Mouse (Mus musculus): ENCODE measurements around the gene AI467606. TPM values are rescaled to one million over a fixed set of nuclear protein-coding genes. Genes with fewer than 3 reads are reported as not detected.
A peak's percentile ranks its signal among the peaks of the same experiment; 100 is the strongest.

Gene AI467606
- polyA plus RNA-seq (2016; fragmentation: Nextera tagmentation; extraction: Ambion mirVana) = 0.54 and 1.3 TPM in 2 replicates

DNA sequence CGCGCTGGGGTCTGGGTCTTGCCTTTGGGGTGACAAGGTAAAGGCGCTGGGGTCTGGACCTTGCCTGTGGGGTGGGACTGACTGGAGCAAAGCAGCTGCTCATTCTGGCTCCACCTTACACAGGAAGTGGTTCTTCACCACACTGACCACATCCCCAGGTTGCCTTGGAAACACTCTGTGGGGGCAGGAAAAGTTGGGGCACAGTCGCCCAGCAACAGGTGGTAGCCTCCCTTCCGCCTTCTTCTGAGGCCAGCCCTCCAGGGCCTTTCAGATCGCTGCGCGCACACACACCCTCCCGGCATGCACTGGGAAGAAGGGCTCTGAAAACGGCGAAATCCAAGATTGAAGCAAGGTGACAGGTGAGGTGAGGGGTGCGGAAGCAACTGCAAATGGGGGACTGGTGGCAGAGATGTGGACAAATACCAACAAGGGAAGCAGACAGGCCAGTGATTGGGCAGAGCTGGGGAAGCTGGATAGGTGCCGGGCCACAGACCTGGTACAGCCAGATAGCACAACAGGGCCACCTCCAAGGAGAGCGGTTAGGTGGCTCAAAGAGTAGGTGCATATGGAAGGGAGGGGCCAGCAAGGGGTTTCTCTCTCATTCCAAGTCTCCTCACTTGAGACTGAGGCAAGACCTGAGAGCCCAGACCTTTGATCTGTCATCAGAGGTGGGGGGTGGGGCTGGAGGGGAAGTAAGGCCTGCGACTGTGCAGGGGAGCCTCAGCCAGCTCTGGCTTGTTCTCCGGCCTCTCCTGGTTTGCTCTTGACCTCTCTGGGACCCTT is at the start of gene AI467606:
TSS of gene AI467606 (plus strand) at position 246 of the 783 bp plus-strand sequence.
- H3K4me2 ChIP-seq = peak within 1 kb of the TSS; percentile 32
- H3K36me3 ChIP-seq = no peaks in the 10 kb centered on the region
- no peak within 1 kb of the TSS for H3K9ac ChIP-seq
- H3K9me3 ChIP-seq (replicated peaks) = no peaks in the 10 kb centered on the region; the same call in 1 of the 2 replicates
- WGBS = 62% methylated on average over 16 of the region's 16 CpGs
- H3K27me3 ChIP-seq (replicated peaks) = no peaks in the 10 kb centered on the region
- H3K4me1 ChIP-seq (replicated peaks) = peaks cover 17% of the 10 kb centered on the region
- peak; percentile 74; the same call in 1 of the 2 replicates for ATAC-seq (ENCODE audit: insufficient number of reproducible peaks, low FRiP score)
- no peak within 1 kb of the TSS for H3K27ac ChIP-seq (ENCODE audit: poor library complexity, severe bottlenecking)
- 0 out of 2 replicates have a peak within 1 kb of the TSS, but pooled peaks have one; percentile 1 for H3K4me3 ChIP-seq

DNA sequence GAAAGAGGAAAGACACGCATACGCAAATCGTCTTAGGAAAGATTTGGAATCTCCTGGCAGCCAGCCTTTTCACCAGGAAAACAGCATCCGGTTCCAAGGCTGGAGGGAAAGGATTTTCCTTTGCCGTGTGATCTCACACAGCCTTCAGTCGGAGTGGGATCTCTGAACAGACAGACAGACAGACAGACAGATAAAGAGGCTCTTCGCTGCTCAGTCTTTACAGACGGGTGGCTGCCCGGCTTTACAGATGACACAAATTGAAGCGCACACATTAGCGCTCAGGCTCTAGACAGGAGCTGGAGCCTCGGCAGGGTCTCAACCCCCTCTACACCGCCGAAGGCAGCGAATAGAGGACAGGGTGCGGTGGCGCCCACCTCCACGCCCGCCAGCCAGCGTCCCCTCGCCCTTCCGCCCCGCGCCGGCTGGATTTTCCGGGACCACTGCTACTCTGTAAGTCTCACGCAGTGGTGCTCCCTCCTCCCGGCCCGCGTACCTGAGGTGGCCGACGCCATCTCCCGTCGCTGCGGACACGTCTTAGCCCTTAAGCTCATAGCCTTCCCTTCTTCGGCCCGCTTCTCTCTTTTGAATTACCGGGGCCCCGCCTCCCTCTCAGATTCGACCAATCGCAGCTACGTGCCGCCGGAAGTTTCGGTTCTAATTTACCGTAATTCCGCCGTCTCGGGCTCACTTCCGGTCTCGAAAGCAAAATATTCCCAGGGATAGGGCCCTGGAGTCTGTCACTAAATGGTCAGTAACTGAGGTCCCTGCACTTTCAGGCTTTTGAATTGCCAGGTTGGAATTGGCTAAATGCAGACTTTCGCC is 49.1 kb upstream of the AI467606 start, which contains the start of gene Kif22:
TSS of gene Kif22 (minus strand) at position 621 of the 822 bp plus-strand sequence.
- H3K27ac ChIP-seq (ENCODE audit: poor library complexity, severe bottlenecking) = peak within 1 kb of the TSS; percentile 76
- H3K9me3 ChIP-seq (replicated peaks) = no peaks in the 10 kb centered on the region; the same call in 1 of the 2 replicates
- H3K4me3 ChIP-seq = peak within 1 kb of the TSS; percentile 92
- under 1% methylated on average over 52 of the region's 53 CpGs for WGBS
- peaks cover 12% of the 10 kb centered on the region for H3K36me3 ChIP-seq
- H3K4me2 ChIP-seq = peak within 1 kb of the TSS; percentile 79
- no peaks in the 10 kb centered on the region for H3K27me3 ChIP-seq (replicated peaks)
- peak within 1 kb of the TSS; percentile 94 for H3K9ac ChIP-seq
- H3K4me1 ChIP-seq (replicated peaks) = peaks cover 17% of the 10 kb centered on the region
- ATAC-seq (ENCODE audit: insufficient number of reproducible peaks, low FRiP score) = peak; percentile 88

DNA sequence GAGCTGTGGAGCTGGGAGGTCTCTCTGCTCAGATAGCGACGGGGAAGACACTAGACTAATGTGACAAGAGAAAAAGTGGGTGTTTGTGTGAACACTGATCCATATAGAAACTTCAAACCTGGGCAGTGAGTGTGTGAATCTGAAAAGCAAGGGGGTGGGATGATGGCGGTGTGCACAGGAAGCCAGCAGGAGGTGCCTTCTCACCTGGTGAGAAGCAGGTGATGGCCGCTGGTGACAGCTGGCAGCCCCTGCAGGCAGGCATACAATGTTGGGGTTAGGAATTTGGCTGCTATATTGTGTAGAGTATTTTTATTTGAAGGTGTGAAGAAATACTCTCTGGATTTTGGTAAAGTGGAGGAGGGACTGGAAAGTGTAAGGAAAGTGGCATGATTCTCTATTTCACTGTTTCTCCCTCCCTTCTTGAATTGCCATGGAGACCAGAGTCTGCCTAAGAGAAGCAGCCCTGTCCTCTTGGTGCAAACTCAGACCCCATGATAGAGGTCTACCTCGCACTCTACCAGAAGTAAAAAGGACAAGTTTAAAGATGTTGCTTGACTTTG is 36.1 kb upstream of the AI467606 start:
- ATAC-seq (ENCODE audit: insufficient number of reproducible peaks, low FRiP score) = no peak
- no peaks in the 10 kb centered on the region for H3K36me3 ChIP-seq
- no peaks in the 10 kb centered on the region for H3K4me1 ChIP-seq (replicated peaks)
- H3K27me3 ChIP-seq (replicated peaks) = 0 out of 2 replicates have a peak, but pooled peaks cover 11% of the 10 kb centered on the region
- H3K4me2 ChIP-seq = no peak overlapping the region
- no peak overlapping the region for H3K27ac ChIP-seq (ENCODE audit: poor library complexity, severe bottlenecking)
- no peaks in the 10 kb centered on the region for H3K9me3 ChIP-seq (replicated peaks)
- H3K4me3 ChIP-seq = no peak overlapping the region
- WGBS = 68% methylated on average over 5 of the region's 5 CpGs
- no peak overlapping the region for H3K9ac ChIP-seq

DNA sequence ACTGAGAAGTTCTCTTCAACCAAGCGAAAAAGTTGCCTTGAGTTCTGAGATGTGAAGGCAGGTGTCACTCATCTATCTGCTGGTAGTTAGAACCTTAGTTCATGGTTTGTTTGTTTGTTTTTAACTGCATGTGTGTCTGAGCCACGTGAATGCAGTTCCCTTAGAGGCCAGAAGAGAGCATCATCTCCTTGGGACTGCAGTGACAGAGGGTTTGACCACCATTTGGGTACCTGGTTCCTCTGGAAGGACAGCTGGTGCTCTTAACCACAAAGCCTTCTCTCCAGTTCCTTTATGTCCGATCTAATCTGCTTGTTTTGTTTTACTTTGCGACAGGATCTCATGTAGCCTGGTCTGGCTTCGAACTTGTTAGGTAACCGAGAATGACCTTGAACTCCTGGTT is 25.6 kb upstream of the AI467606 start:
- H3K36me3 ChIP-seq = no peaks in the 10 kb centered on the region
- no peak overlapping the region for H3K9ac ChIP-seq
- no peaks in the 10 kb centered on the region for H3K4me1 ChIP-seq (replicated peaks)
- no peaks in the 10 kb centered on the region; the same call in 1 of the 2 replicates for H3K9me3 ChIP-seq (replicated peaks)
- 78% methylated on average over 6 of the region's 6 CpGs for WGBS
- H3K27me3 ChIP-seq (replicated peaks) = no peaks in the 10 kb centered on the region
- no peak for ATAC-seq (ENCODE audit: insufficient number of reproducible peaks, low FRiP score)
- no peak overlapping the region for H3K4me2 ChIP-seq
- no peak overlapping the region for H3K27ac ChIP-seq (ENCODE audit: poor library complexity, severe bottlenecking)
- no peak overlapping the region for H3K4me3 ChIP-seq

DNA sequence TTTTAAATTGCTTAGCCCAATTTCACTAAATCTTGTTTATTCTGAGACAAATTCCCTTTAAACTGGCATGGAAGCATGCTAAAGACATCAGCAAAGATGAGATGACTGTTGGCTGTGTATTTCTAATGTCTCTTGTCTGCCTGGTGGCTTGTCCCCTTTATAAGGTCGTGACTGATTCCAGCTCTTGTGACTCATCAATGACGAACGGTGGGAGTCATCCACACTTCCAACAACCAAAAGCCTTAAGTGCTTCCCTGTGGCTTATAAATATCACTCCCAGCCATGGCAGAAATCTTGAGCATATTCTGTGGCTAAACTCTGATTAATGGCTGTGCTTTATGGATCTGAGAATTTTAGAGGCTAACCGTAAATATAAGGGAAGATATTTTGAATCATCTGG is 24.8 kb upstream of the AI467606 start:
- no peak for ATAC-seq (ENCODE audit: insufficient number of reproducible peaks, low FRiP score)
- Histone ChIP-seq H3K27ac (ENCODE audit: poor library complexity, severe bottlenecking) (no peak overlapping the region), H3K4me3 (no peak overlapping the region), H3K9me3 (replicated peaks) (no peaks in the 10 kb centered on the region; the same call in 1 of the 2 replicates), H3K4me2 (no peak overlapping the region), H3K9ac (no peak overlapping the region), H3K27me3 (replicated peaks) (no peaks in the 10 kb centered on the region), H3K36me3 (no peaks in the 10 kb centered on the region), H3K4me1 (replicated peaks) (no peaks in the 10 kb centered on the region)
- 54% methylated on average over 4 of the region's 4 CpGs for WGBS

DNA sequence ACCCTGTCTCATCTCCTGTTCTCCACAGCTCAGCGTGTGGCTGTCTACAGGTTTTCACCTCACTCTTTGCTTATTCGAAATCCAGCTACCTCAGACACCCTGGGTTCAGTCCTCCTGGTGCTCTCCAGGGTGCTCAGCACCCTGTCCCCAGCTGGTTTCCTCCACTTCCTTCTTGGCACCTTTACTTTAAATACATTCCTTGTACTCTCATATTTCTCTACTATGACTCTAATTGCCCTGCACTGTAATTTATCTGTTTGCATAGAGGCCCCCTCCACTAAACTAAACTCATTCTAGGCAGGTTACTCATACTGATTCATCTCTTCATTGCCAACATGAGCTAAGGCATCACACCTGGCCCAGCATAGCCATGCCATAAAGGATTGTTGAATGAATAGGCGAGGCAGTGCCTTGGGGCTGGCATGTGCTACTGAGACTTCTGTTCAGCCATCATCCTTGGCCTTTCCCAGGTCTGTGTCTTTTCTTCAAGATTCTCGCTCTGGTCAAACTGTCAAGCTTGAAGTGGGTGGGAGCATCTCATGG is 20.2 kb upstream of the AI467606 start:
- Histone ChIP-seq H3K9me3 (replicated peaks) (no peaks in the 10 kb centered on the region), H3K27ac (ENCODE audit: poor library complexity, severe bottlenecking) (no peak overlapping the region), H3K27me3 (replicated peaks) (no peaks in the 10 kb centered on the region), H3K4me1 (replicated peaks) (peaks cover 2% of the 10 kb centered on the region; the same call in 1 of the 2 replicates), H3K9ac (no peak overlapping the region), H3K36me3 (no peaks in the 10 kb centered on the region), H3K4me2 (no peak overlapping the region), H3K4me3 (no peak overlapping the region)
- no peak for ATAC-seq (ENCODE audit: insufficient number of reproducible peaks, low FRiP score)
- 59% methylated on average over 4 of the region's 4 CpGs for WGBS

DNA sequence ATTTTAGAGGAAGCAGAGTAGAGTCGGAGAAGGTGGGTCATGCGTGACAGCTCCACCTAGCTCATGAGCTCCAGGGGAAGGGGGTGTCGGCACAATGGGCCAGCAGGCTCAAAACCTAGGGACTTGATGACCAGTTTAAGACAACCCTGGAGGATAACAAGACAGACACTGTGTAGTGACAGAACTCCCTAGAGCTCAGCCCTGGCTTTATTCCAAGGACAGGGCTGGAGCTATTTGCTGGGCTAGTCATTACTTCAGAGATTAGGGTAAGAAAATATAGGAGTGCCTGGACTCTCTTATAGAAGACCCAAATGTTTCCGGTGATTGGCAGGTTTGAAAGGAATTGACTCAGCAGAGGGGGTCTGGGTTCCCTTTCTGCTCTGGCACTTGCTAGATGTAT is 17.9 kb upstream of the AI467606 start:
- Histone ChIP-seq H3K27ac (ENCODE audit: poor library complexity, severe bottlenecking) (no peak overlapping the region), H3K4me2 (no peak overlapping the region), H3K4me3 (no peak overlapping the region), H3K9ac (no peak overlapping the region), H3K9me3 (replicated peaks) (no peaks in the 10 kb centered on the region), H3K4me1 (replicated peaks) (peaks cover 5% of the 10 kb centered on the region; the same call in 1 of the 2 replicates), H3K27me3 (replicated peaks) (no peaks in the 10 kb centered on the region), H3K36me3 (no peaks in the 10 kb centered on the region)
- WGBS = 70% methylated on average over 4 of the region's 4 CpGs
- ATAC-seq (ENCODE audit: insufficient number of reproducible peaks, low FRiP score) = no peak

DNA sequence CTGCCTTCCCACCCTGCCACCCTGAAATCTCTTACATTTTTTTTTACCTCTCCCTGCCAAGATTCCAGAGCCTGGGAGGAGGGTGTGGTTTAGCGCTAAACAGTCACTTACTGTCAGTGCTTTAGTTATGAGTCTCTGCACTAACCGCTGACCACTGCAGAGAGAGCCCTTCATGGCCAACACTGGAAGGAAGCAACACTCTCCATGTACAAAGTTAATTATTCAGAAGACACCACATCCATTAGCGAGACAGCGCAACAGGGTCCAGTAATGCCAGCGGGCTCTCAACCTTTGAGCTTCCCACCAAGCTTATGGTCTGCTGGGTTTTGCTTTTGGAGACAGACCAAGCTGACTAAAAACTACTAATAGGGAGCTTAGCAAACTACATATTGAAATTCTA is 15.0 kb upstream of the AI467606 start:
- no peak overlapping the region for H3K4me2 ChIP-seq
- no peak overlapping the region for H3K27ac ChIP-seq (ENCODE audit: poor library complexity, severe bottlenecking)
- H3K27me3 ChIP-seq (replicated peaks) = no peaks in the 10 kb centered on the region
- peaks cover 10% of the 10 kb centered on the region; the same call in 1 of the 2 replicates for H3K4me1 ChIP-seq (replicated peaks)
- no peaks in the 10 kb centered on the region for H3K9me3 ChIP-seq (replicated peaks)
- no peaks in the 10 kb centered on the region for H3K36me3 ChIP-seq
- no peak for ATAC-seq (ENCODE audit: insufficient number of reproducible peaks, low FRiP score)
- H3K4me3 ChIP-seq = no peak overlapping the region
- no peak overlapping the region for H3K9ac ChIP-seq
- WGBS = 76% methylated on average over 5 of the region's 5 CpGs

DNA sequence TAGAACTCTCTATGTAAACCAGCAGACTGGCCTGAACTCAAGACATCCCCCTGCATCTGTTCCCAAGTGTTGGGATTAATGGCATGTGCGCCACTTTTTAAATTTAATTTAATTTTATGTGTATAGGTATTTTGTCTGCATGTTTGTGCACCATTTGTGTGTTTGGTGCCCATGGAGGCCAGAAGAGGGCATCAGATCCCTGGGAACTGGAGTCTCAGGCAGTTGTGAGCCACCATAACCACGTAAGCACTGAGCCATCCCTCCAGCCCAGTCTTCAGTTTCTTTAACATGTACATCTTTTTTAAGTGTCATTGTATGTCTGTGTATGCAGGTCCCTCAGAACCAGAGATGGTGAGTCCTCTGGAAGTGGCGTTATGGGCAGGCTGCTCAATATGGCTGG is 13.5 kb upstream of the AI467606 start:
- 84% methylated on average over 3 of the region's 3 CpGs for WGBS
- no peak overlapping the region for H3K27ac ChIP-seq (ENCODE audit: poor library complexity, severe bottlenecking)
- ATAC-seq (ENCODE audit: insufficient number of reproducible peaks, low FRiP score) = no peak
- H3K27me3 ChIP-seq (replicated peaks) = no peaks in the 10 kb centered on the region
- H3K4me1 ChIP-seq (replicated peaks) = peaks cover 10% of the 10 kb centered on the region; the same call in 1 of the 2 replicates
- no peak overlapping the region for H3K9ac ChIP-seq
- no peak overlapping the region for H3K4me3 ChIP-seq
- H3K36me3 ChIP-seq = no peaks in the 10 kb centered on the region
- H3K9me3 ChIP-seq (replicated peaks) = no peaks in the 10 kb centered on the region
- no peak overlapping the region for H3K4me2 ChIP-seq

DNA sequence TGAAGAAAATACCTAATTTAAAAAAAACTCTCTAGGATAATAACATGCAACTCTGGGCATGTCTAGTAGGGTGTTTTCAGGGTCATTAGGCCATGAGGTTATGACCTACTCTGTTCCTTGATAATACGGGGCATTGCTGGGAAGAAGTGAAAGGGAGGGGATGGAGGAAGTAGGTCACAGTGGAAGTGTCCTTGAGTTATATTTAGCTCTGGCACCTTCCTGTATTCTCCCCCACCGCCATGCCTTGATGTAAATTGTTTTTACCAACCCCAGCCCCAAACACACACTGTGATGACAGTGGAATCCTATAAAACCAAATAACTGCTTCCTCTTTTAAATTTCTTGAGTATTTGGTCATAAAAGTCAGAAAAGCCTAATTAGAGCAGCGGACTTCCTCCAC is 11.1 kb upstream of the AI467606 start:
- WGBS = 44% methylated on average over 3 of the region's 3 CpGs
- no peak overlapping the region for H3K4me3 ChIP-seq
- no peaks in the 10 kb centered on the region for H3K27me3 ChIP-seq (replicated peaks)
- peaks cover 10% of the 10 kb centered on the region; the same call in 1 of the 2 replicates for H3K4me1 ChIP-seq (replicated peaks)
- H3K9ac ChIP-seq = no peak overlapping the region
- no peak overlapping the region for H3K27ac ChIP-seq (ENCODE audit: poor library complexity, severe bottlenecking)
- ATAC-seq (ENCODE audit: insufficient number of reproducible peaks, low FRiP score) = no peak
- no peaks in the 10 kb centered on the region for H3K9me3 ChIP-seq (replicated peaks)
- H3K4me2 ChIP-seq = no peak overlapping the region
- no peaks in the 10 kb centered on the region for H3K36me3 ChIP-seq
